Mouse (Mus musculus) midbrain, embryonic 13.5 days (tissue): ENCODE data around the gene Trpc4ap. TPM values are rescaled to one million over a fixed set of nuclear protein-coding genes. Genes with fewer than 3 reads are reported as not detected.

Experiments
- ATAC-seq: fragments of 200-750 bp; cut with Nextera tagmentation; 2 replicates; pipeline ENCODE4 v1.8.0; 2017; ENCODE audit warnings: mild to moderate bottlenecking, moderate TSS enrichment, moderate library complexity
- H3K27ac ChIP-seq: fragments of 300-500 bp; sonication (generic); 2 replicates; pipeline ENCODE4 v1.5.1; 2015; ENCODE audit warnings: inconsistent platforms, mild to moderate bottlenecking, moderate library complexity
- H3K27me3 ChIP-seq: fragments of 300-500 bp; sonication (generic); 2 replicates; pipeline ENCODE4 v1.6.1; 2015; ENCODE audit warnings: mild to moderate bottlenecking, inconsistent platforms
- H3K36me3 ChIP-seq: fragments of 300-500 bp; sonication (generic); 2 replicates; pipeline ENCODE4 v1.6.1; 2015; ENCODE audit warnings: mild to moderate bottlenecking, inconsistent platforms
- H3K4me1 ChIP-seq: fragments of 300-500 bp; sonication (generic); replicated peaks from 2 replicates; pipeline ENCODE4 v1.6.1; 2015; ENCODE audit warnings: inconsistent platforms
- H3K4me2 ChIP-seq: fragments of 300-500 bp; sonication (generic); replicated peaks from 2 replicates; pipeline ENCODE4 v1.6.1; 2015; ENCODE audit warnings: moderate library complexity, mild to moderate bottlenecking, inconsistent platforms
- H3K4me3 ChIP-seq: fragments of 300-500 bp; sonication (generic); replicated peaks from 2 replicates; pipeline ENCODE4 v1.5.1; 2015; ENCODE audit warnings: mild to moderate bottlenecking, inconsistent platforms
- H3K9ac ChIP-seq: fragments of 300-500 bp; sonication (generic); replicated peaks from 2 replicates; pipeline ENCODE4 v1.6.1; 2015; ENCODE audit warnings: mild to moderate bottlenecking, inconsistent platforms
- H3K9me3 ChIP-seq: fragments of 300-500 bp; sonication (generic); 2 replicates; pipeline ENCODE4 v1.6.1; 2016; ENCODE audit warnings: mild to moderate bottlenecking, inconsistent platforms
- WGBS: fragments of 180-500 bp; shearing (Covaris S2); methylation state at CpG from one replicate; pipeline ENCODE4 v1.1.7; 2015; 5-methylcytosine and 5-hydroxymethylcytosine counted together
- polyA plus RNA-seq: library from polyadenylated mRNA; unstranded; fragments of >200 nt; fragmentation: Nextera tagmentation; extraction: Ambion mirVana; gene quantifications from 2 replicates; pipeline ENCODE4 v1.2.1, GENCODE M21; 2015

Trpc4ap gene
- polyA plus RNA-seq, 1 experiment from 2014 or later: 169 TPM

GRCm38 (mm10) chr2:155667881-155668280 is 24.3 kb downstream of the Trpc4ap start:
- 95% methylated on average over 8 of the region's 8 CpGs for WGBS
- Histone ChIP-seq H3K27ac (no peak overlapping the region), H3K4me1 (no peaks in the 10 kb centered on the region), H3K4me2 (no peak overlapping the region), H3K27me3 (no peaks in the 10 kb centered on the region), H3K9me3 (no peaks in the 10 kb centered on the region), H3K4me3 (no peak overlapping the region), H3K36me3 (peaks cover 76% of the 10 kb centered on the region), H3K9ac (no peak overlapping the region)
- ATAC-seq: no peak

GRCm38 (mm10) chr2:155663910-155664460 is 28.2 kb downstream of the Trpc4ap start:
- Histone ChIP-seq H3K27ac (no peak overlapping the region), H3K4me1 (no peaks in the 10 kb centered on the region), H3K4me3 (no peak overlapping the region), H3K27me3 (no peaks in the 10 kb centered on the region), H3K9ac (no peak overlapping the region), H3K9me3 (no peaks in the 10 kb centered on the region), H3K36me3 (peaks cover 87% of the 10 kb centered on the region), H3K4me2 (no peak overlapping the region)
- no peak for ATAC-seq
- 84% methylated on average over 6 of the region's 6 CpGs for WGBS

- Histone ChIP-seq H3K9me3 (no peaks in the 10 kb centered on the region), H3K4me1 (no peaks in the 10 kb centered on the region), H3K4me3 (no peak overlapping the region), H3K9ac (no peak overlapping the region), H3K27me3 (no peaks in the 10 kb centered on the region), H3K4me2 (no peak overlapping the region), H3K27ac (no peak overlapping the region), H3K36me3 (peaks cover 89% of the 10 kb centered on the region)
- no peak for ATAC-seq
- WGBS: 26% methylated on average over 5 of the region's 5 CpGs
Measured at GRCm38 (mm10) chr2:155663097-155663496, 29.1 kb downstream of the Trpc4ap start.

GRCm38 (mm10) chr2:155662390-155662789 is 29.8 kb downstream of the Trpc4ap start:
- Histone ChIP-seq H3K9ac (no peak overlapping the region), H3K4me1 (no peaks in the 10 kb centered on the region), H3K4me3 (no peak overlapping the region), H3K27me3 (no peaks in the 10 kb centered on the region), H3K9me3 (no peaks in the 10 kb centered on the region), H3K36me3 (peaks cover 90% of the 10 kb centered on the region), H3K27ac (no peak overlapping the region; the same call in 1 of the 2 replicates), H3K4me2 (no peak overlapping the region)
- 92% methylated on average over 5 of the region's 5 CpGs for WGBS
- ATAC-seq: no peak

- 54% methylated on average over 6 of the region's 6 CpGs for WGBS
- H3K36me3 ChIP-seq: peaks cover 88% of the 10 kb centered on the region
Measured at GRCm38 (mm10) chr2:155655759-155656372, 36.3 kb downstream of the Trpc4ap start.

GRCm38 (mm10) chr2:155652618-155653017 is 39.6 kb downstream of the Trpc4ap start:
- Histone ChIP-seq H3K9me3 (no peaks in the 10 kb centered on the region), H3K27me3 (no peaks in the 10 kb centered on the region), H3K9ac (no peak overlapping the region), H3K4me2 (no peak overlapping the region), H3K4me3 (no peak overlapping the region), H3K27ac (no peak overlapping the region), H3K36me3 (peaks cover 91% of the 10 kb centered on the region), H3K4me1 (no peaks in the 10 kb centered on the region)
- 92% methylated on average over 5 of the region's 5 CpGs for WGBS
- ATAC-seq: no peak

More at GRCm38 (mm10) chr2:155655759-155656372, 36.3 kb downstream of the Trpc4ap start:
- Histone ChIP-seq H3K27me3 (no peaks in the 10 kb centered on the region), H3K4me2 (no peak overlapping the region), H3K27ac (no peak overlapping the region), H3K4me1 (no peaks in the 10 kb centered on the region), H3K9ac (no peak overlapping the region), H3K4me3 (no peak overlapping the region), H3K9me3 (no peaks in the 10 kb centered on the region)
- no peak for ATAC-seq

- no peak overlapping the region for H3K27ac ChIP-seq
- no peak overlapping the region for H3K9ac ChIP-seq
- WGBS: 86% methylated on average over 7 of the region's 7 CpGs
- no peaks in the 10 kb centered on the region for H3K27me3 ChIP-seq
- no peak for ATAC-seq
- peaks cover 10% of the 10 kb centered on the region; the same call in 1 of the 2 replicates for H3K4me1 ChIP-seq
- no peak overlapping the region for H3K4me2 ChIP-seq
- no peak overlapping the region for H3K4me3 ChIP-seq
- no peaks in the 10 kb centered on the region for H3K9me3 ChIP-seq
- H3K36me3 ChIP-seq: peaks cover 88% of the 10 kb centered on the region
Measured at GRCm38 (mm10) chr2:155645746-155646145, 46.4 kb downstream of the Trpc4ap start.

- peak; percentile 58 for ATAC-seq
- WGBS: 71% methylated on average over 18 of the region's 18 CpGs
Measured at GRCm38 (mm10) chr2:155641540-155642472, 50.4 kb downstream of the Trpc4ap start.

GRCm38 (mm10) chr2:155640656-155641055 is 51.5 kb downstream of the Trpc4ap start:
- Histone ChIP-seq H3K9ac (no peak overlapping the region), H3K27ac (peak overlapping the region; percentile 27), H3K36me3 (peaks cover 96% of the 10 kb centered on the region), H3K4me3 (no peak overlapping the region), H3K27me3 (no peaks in the 10 kb centered on the region), H3K4me1 (peaks cover 18% of the 10 kb centered on the region; the same call in 1 of the 2 replicates), H3K9me3 (no peaks in the 10 kb centered on the region), H3K4me2 (no peak overlapping the region)
- 77% methylated on average over 6 of the region's 6 CpGs for WGBS
- ATAC-seq: peak; percentile 24; the same call in 1 of the 2 replicates

More at GRCm38 (mm10) chr2:155641540-155642472, 50.4 kb downstream of the Trpc4ap start:
- Histone ChIP-seq H3K4me2 (no peak overlapping the region), H3K27ac (peak overlapping the region; percentile 58), H3K4me1 (peaks cover 18% of the 10 kb centered on the region; the same call in 1 of the 2 replicates), H3K27me3 (no peaks in the 10 kb centered on the region), H3K9me3 (no peaks in the 10 kb centered on the region), H3K36me3 (peaks cover 93% of the 10 kb centered on the region), H3K4me3 (no peak overlapping the region), H3K9ac (0 out of 2 replicates have a peak overlapping the region, but pooled peaks have one; percentile 6)

- Histone ChIP-seq H3K9me3 (no peaks in the 10 kb centered on the region), H3K4me2 (no peak overlapping the region), H3K27ac (no peak overlapping the region), H3K36me3 (peaks cover 98% of the 10 kb centered on the region), H3K4me1 (peaks cover 18% of the 10 kb centered on the region; the same call in 1 of the 2 replicates), H3K9ac (no peak overlapping the region), H3K4me3 (no peak overlapping the region), H3K27me3 (peaks cover 25% of the 10 kb centered on the region)
- no peak for ATAC-seq
- WGBS: 99% methylated on average over 4 of the region's 4 CpGs
Measured at GRCm38 (mm10) chr2:155637411-155637810, 54.8 kb downstream of the Trpc4ap start.

GRCm38 (mm10) chr2:155636881-155637280 is 55.3 kb downstream of the Trpc4ap start:
- H3K27me3 ChIP-seq: peaks cover 31% of the 10 kb centered on the region
- H3K9me3 ChIP-seq: no peaks in the 10 kb centered on the region
- H3K4me1 ChIP-seq: peaks cover 18% of the 10 kb centered on the region; the same call in 1 of the 2 replicates
- H3K4me2 ChIP-seq: no peak overlapping the region
- H3K27ac ChIP-seq: no peak overlapping the region
- ATAC-seq: no peak
- no peak overlapping the region for H3K4me3 ChIP-seq
- H3K9ac ChIP-seq: no peak overlapping the region
- peaks cover 98% of the 10 kb centered on the region for H3K36me3 ChIP-seq

GRCm38 (mm10) chr2:155635961-155636360 is 56.2 kb downstream of the Trpc4ap start:
- peaks cover 15% of the 10 kb centered on the region for H3K4me1 ChIP-seq
- no peak overlapping the region for H3K4me2 ChIP-seq
- ATAC-seq: no peak
- peaks cover 40% of the 10 kb centered on the region for H3K27me3 ChIP-seq
- H3K4me3 ChIP-seq: no peak overlapping the region
- H3K27ac ChIP-seq: no peak overlapping the region
- H3K9me3 ChIP-seq: no peaks in the 10 kb centered on the region
- 96% methylated on average over 8 of the region's 8 CpGs for WGBS
- peaks cover 98% of the 10 kb centered on the region for H3K36me3 ChIP-seq
- H3K9ac ChIP-seq: no peak overlapping the region
